In the genomic region with DNA sequence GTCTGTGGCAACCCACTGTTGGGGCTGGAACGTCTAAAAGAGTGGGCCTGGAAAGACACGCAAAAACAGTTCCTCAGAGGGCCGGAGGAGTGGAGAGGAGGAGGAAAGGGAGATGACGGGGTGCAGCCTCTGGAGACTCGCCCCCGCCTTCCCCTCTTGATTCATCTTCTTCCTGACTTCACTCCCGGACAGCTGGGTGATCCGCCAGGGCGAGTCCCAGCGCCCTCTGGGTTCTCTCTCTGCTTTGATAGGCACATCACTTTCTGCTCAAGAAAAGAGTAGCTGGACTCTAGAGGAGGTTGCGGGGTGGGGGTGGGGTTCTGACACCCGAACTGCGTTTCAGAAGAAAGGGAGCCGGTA, we compare ENCODE assay signal across 8 mouse cellular contexts. TPM values are rescaled to one million over a fixed set of nuclear protein-coding genes. Genes with fewer than 3 reads are reported as not detected.
DNase-seq lines count a peak whose midpoint lies in the region; ATAC-seq and TF ChIP-seq lines count a peak whose summit lies in the region.

No protein-coding gene starts in this region.

- H3K4me3 ChIP-seq in ES-E14 (ENCODE audit: insufficient read depth in 1 of 2, low read depth in 1 of 2, low read length in 2 of 2, poor library complexity in 1 of 2, severe bottlenecking in 1 of 2): peak overlapping the region; percentile 77 to 96
- H3K4me3 ChIP-seq in forebrain, postnatal 0 days (ENCODE audit: low read depth, low read length): peak overlapping the region; percentile 67
- peak overlapping the region; percentile 86 for H3K4me3 ChIP-seq in hindbrain, embryonic 12.5 days

- no peak overlapping the region for H3K27ac ChIP-seq in ES-E14 (ENCODE audit: insufficient read depth, low read depth, low read length, poor library complexity, severe bottlenecking)
- peak overlapping the region; percentile 74 for H3K27ac ChIP-seq in forebrain, postnatal 0 days (ENCODE audit: low read depth, low read length)
- H3K27ac ChIP-seq in hindbrain, embryonic 12.5 days: peak overlapping the region; percentile 85

- under 1% methylated on average over 14 of the region's 14 CpGs for WGBS in forebrain, postnatal 0 days
- 0% methylated on average over 14 of the region's 14 CpGs for WGBS in hindbrain, embryonic 12.5 days

- H3K27me3 ChIP-seq in forebrain, postnatal 0 days (ENCODE audit: insufficient read depth, low read length): no peaks in the 10 kb centered on the region
- H3K27me3 ChIP-seq in hindbrain, embryonic 12.5 days: no peaks in the 10 kb centered on the region

- H3K36me3 ChIP-seq in ES-E14 (ENCODE audit: control insufficient read depth, insufficient read depth, low read length, poor library complexity, severe bottlenecking): peaks cover 3% of the 10 kb centered on the region; the same call in 1 of the 2 replicates
- no peaks in the 10 kb centered on the region for H3K36me3 ChIP-seq in forebrain, postnatal 0 days (ENCODE audit: insufficient read depth)
- H3K36me3 ChIP-seq in hindbrain, embryonic 12.5 days: no peaks in the 10 kb centered on the region

- peak overlapping the region; percentile 92 for H3K9ac ChIP-seq in ES-E14 (ENCODE audit: insufficient read depth, low read depth, low read length, poor library complexity, severe bottlenecking)
- peak overlapping the region; percentile 62 for H3K9ac ChIP-seq in forebrain, postnatal 0 days
- H3K9ac ChIP-seq in hindbrain, embryonic 12.5 days: peak overlapping the region; percentile 83

- H3K4me1 ChIP-seq in ES-E14 (ENCODE audit: control insufficient read depth in 2 of 2, insufficient read depth in 2 of 2, low read length in 2 of 2, poor library complexity in 1 of 2): peaks cover 0 to 3% of the 10 kb centered on the region in 2 experiments; a peak in 2 of 4 replicates
- peaks cover 11% of the 10 kb centered on the region for H3K4me1 ChIP-seq in forebrain, postnatal 0 days (ENCODE audit: insufficient read depth)
- peaks cover 26% of the 10 kb centered on the region for H3K4me1 ChIP-seq in hindbrain, embryonic 12.5 days

- in situ Hi-C loops in ES-E14 (cut with MboI; ENCODE audit: low sequenced_read_pairs in 2 of 2, unreplicated experiment in 2 of 2): no loop called here

- peak; percentile 1; the same call in 1 of the 2 replicates for TF ChIP-seq CTCF in forebrain, postnatal 0 days (IDR thresholded peaks at IDR 0.05; ENCODE audit: low read depth)

- DNase-seq in ES-E14 (ENCODE audit: low read depth, low spot score): no peak
- DNase-seq in c-Kit-negative CD71-positive TER-119-positive erythroid progenitor cells, embryonic 14.5 days (ENCODE audit: low read depth, low spot score): peak; percentile 44
- DNase-seq in forebrain, postnatal 0 days: no peak
- peak; percentile 26 to 46 for DNase-seq in layer of hippocampus, postnatal 14 days (ENCODE audit: low spot score in 2 of 2)
- DNase-seq in lung, postnatal 4 days: peak; percentile 73 to 74
- peak; percentile 48 for DNase-seq in retina, postnatal 1 day
- DNase-seq in thymus, postnatal 36 days: peak; percentile 67 to 75

- peak overlapping the region; percentile 78 for H3K4me2 ChIP-seq in forebrain, postnatal 0 days (ENCODE audit: low read depth)
- H3K4me2 ChIP-seq in hindbrain, embryonic 12.5 days (replicated peaks): peak overlapping the region; percentile 76

- no peaks in the 10 kb centered on the region for H3K9me3 ChIP-seq in ES-E14 (ENCODE audit: control insufficient read depth, insufficient read depth, low read depth, low read length)
- no peaks in the 10 kb centered on the region for H3K9me3 ChIP-seq in forebrain, postnatal 0 days (ENCODE audit: low read length)
- H3K9me3 ChIP-seq in hindbrain, embryonic 12.5 days (replicated peaks): no peaks in the 10 kb centered on the region

- ATAC-seq in forebrain, postnatal 0 days: no peak
- ATAC-seq in hindbrain, embryonic 12.5 days (ENCODE audit: low FRiP score): peak; percentile 9; the same call in 1 of the 2 replicates

TF ChIP-seq in ES-E14, 5 proteins besides CTCF, POLR2A, EP300 and RAD21:
- TF ChIP-seq HCFC1 (IDR thresholded peaks at IDR 0.05; ENCODE audit: borderline replicate concordance, insufficient read depth, low read length) (no peak), CHD2 (IDR thresholded peaks at IDR 0.05; ENCODE audit: low read depth, low read length) (no peak), ZNF384 (IDR thresholded peaks at IDR 0.05; ENCODE audit: low read depth, low read length) (no peak), MAFK (IDR thresholded peaks at IDR 0.05; ENCODE audit: insufficient read depth, low read depth, low read length) (no peak), ZC3H11A (IDR thresholded peaks at IDR 0.05; ENCODE audit: borderline replicate concordance, low read depth, low read length) (no peak)

RNA-seq across cellular contexts. Expression of gene Haus8, which starts 0.4 kb away (rescaled TPM):
- total RNA-seq in ES-E14 (2012; rRNA removed): 26.3 and 39.3 TPM in 2 replicates
- total RNA-seq in forebrain, postnatal 0 days (2014; rRNA removed): 36.4 and 38.9 TPM in 2 replicates
- polyA plus RNA-seq in forebrain, postnatal 0 days (2015; fragmentation: Nextera tagmentation; extraction: Ambion mirVana): 34.0 and 40.7 TPM in 2 replicates
- polyA plus RNA-seq in hindbrain, embryonic 12.5 days (2016; fragmentation: Nextera tagmentation; extraction: Ambion mirVana): 51.2 and 52.6 TPM in 2 replicates
- 10 to 100 TPM; 13.9 to 14.6 TPM for total RNA-seq in layer of hippocampus, postnatal 14 days (2021)

RNA-seq across cellular contexts. Expression of gene Myo9b, which starts 0.6 kb away (rescaled TPM):
- 32.1 and 36.1 TPM in 2 replicates for total RNA-seq in ES-E14 (2012; rRNA removed)
- 31.4 and 35.2 TPM in 2 replicates for total RNA-seq in forebrain, postnatal 0 days (2014; rRNA removed)
- 5.7 and 6.5 TPM in 2 replicates for polyA plus RNA-seq in forebrain, postnatal 0 days (2015; fragmentation: Nextera tagmentation; extraction: Ambion mirVana)
- polyA plus RNA-seq in hindbrain, embryonic 12.5 days (2016; fragmentation: Nextera tagmentation; extraction: Ambion mirVana): 28.4 and 30.4 TPM in 2 replicates
- 10 to 100 TPM; 31.2 to 36.4 TPM for total RNA-seq in layer of hippocampus, postnatal 14 days (2021)

Comparison
In these comparisons a context has a peak if more than half of its experiments do, and no peak if none do; other contexts are left out.
1. DNase-seq: peak in c-Kit-negative CD71-positive TER-119-positive erythroid progenitor cells, embryonic 14.5 days (single experiment), layer of hippocampus, postnatal 14 days (2 of 2), lung, postnatal 4 days (2 of 2), retina, postnatal 1 day (single experiment) and thymus, postnatal 36 days (2 of 2); none in ES-E14 (single experiment) and forebrain, postnatal 0 days (single experiment).
2. Peak in every context shown above with its lines, with median percentiles within 50 percentile points of each other: H3K4me3 ChIP-seq and H3K9ac ChIP-seq.